Mouse (Mus musculus) G1E-ER4 (cell line): ENCODE results near the gene Adcy3. TPM values are rescaled to one million over a fixed set of nuclear protein-coding genes. Genes with fewer than 3 reads are reported as not detected.

Experiments
- GATA1 ChIP-seq: IDR thresholded peaks from one replicate; pipeline ENCODE4 v1.8.0; 2012; ENCODE audit warnings: low read length, inconsistent platforms
- polyA plus RNA-seq: library from polyadenylated mRNA; stranded (reverse); fragments of >175 nt; gene quantifications from 2 replicates; pipeline ENCODE4 v1.2.3, GENCODE M21; 2012

Gene Adcy3
- polyA plus RNA-seq, 1 experiment, result not detected

GRCm38 (mm10) chr12:4166970-4167369 is 34.1 kb downstream of the Adcy3 start:
- TF ChIP-seq GATA1, result no peak

- no peak for TF ChIP-seq GATA1
Measured at GRCm38 (mm10) chr12:4169058-4169457, 36.2 kb downstream of the Adcy3 start.

- TF ChIP-seq GATA1, result no peak
Measured at GRCm38 (mm10) chr12:4169622-4170021, 36.7 kb downstream of the Adcy3 start.

- TF ChIP-seq GATA1, result no peak
Measured at GRCm38 (mm10) chr12:4173108-4173790, 40.3 kb downstream of the Adcy3 start.

GRCm38 (mm10) chr12:4178839-4179238 is 45.9 kb downstream of the Adcy3 start:
- TF ChIP-seq GATA1, result no peak

- no peak for TF ChIP-seq GATA1
Measured at GRCm38 (mm10) chr12:4179671-4180233, 46.8 kb downstream of the Adcy3 start.

- no peak for TF ChIP-seq GATA1
Measured at GRCm38 (mm10) chr12:4180507-4180906, 47.6 kb downstream of the Adcy3 start.

- TF ChIP-seq GATA1, result no peak
Measured at GRCm38 (mm10) chr12:4184648-4185047, 51.7 kb downstream of the Adcy3 start.

- TF ChIP-seq GATA1, result no peak
Measured at GRCm38 (mm10) chr12:4188171-4189059, 55.5 kb downstream of the Adcy3 start.

GRCm38 (mm10) chr12:4189060-4189447 is 56.2 kb downstream of the Adcy3 start:
- TF ChIP-seq GATA1, result no peak

GRCm38 (mm10) chr12:4192514-4192913 is 59.6 kb downstream of the Adcy3 start:
- no peak for TF ChIP-seq GATA1

GRCm38 (mm10) chr12:4193025-4193740 is 60.3 kb downstream of the Adcy3 start:
- TF ChIP-seq GATA1, result no peak

- no peak for TF ChIP-seq GATA1
Measured at GRCm38 (mm10) chr12:4194643-4195042, 61.7 kb downstream of the Adcy3 start.

GRCm38 (mm10) chr12:4198702-4199101 is 65.8 kb downstream of the Adcy3 start:
- TF ChIP-seq GATA1, result no peak

- no peak for TF ChIP-seq GATA1
Measured at GRCm38 (mm10) chr12:4199271-4199670, 66.4 kb downstream of the Adcy3 start.
